Mouse (Mus musculus) A20 (cell line): ENCODE measurements around the gene Phactr2.

Experiments used
- DNase-seq: peaks from one replicate; pipeline ENCODE4 v3.0.0-alpha.2; 2011; ENCODE audit warnings: low read depth, low spot score

Gene Phactr2

DNA sequence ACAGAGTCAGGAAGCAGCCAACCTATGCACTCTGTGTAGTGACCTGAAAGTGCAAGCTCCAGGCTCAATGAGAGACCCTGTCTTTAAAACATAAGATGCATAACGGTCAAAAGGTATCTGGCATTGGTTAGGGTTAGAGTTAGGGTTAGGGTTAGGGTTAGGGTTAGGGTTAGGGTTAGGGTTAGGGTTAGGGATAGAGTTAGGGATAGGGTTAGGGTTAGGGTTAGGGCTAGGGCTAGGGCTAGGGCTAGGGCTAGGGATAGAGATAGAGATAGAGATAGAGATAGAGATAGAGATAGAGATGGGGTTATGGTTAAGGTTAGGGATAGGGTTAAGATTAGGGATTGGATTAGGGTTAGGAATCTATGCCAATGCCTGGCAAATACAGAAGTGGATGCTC, 72.2 kb downstream of the Phactr2 start:
- DNase-seq, result no peak

- DNase-seq, result no peak
These were observed 78.5 kb downstream of the Phactr2 start for GRCm38 (mm10) chr10:13395753-13396152.

DNA sequence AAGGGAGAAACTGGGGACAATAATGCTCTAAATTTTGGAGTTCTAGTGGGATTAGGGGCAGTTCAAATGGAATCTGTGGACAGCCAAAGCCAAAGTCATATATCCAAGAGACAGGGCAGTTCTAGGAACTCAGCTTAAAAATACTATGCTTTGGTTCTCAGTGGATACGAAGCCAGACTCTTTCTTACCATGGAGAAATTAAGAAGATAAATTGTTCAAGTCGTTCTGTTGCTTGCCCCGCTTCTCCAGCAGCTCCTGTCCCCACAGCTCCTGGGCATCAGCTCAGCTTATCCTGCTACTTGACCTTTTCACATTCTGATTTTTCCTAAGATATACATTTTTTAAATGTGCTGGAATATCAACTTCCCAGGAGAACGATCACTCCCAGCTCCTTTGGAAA, 80.2 kb downstream of the Phactr2 start:
- DNase-seq, result no peak

- DNase-seq, result no peak
These were observed 85.9 kb downstream of the Phactr2 start for GRCm38 (mm10) chr10:13388116-13388922.

DNA sequence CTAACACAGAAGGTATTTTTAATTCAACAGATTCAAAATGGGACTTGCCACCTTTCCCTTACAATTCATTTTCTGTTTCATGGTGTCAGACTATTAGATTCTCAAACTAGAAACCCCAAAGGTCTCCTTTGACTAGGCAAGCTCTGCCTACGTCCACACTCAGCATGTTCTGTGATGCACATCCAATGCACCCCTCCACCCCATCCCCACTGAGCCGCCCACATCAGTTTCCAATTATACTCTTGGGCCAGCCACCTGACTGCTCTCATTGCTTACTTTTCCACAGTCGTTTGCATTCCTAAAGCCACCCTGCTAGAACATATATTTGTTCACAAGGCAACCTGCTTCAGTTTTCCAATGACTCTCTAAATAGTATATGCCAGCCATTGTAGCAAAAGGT, 89.3 kb downstream of the Phactr2 start:
- no peak for DNase-seq

DNA sequence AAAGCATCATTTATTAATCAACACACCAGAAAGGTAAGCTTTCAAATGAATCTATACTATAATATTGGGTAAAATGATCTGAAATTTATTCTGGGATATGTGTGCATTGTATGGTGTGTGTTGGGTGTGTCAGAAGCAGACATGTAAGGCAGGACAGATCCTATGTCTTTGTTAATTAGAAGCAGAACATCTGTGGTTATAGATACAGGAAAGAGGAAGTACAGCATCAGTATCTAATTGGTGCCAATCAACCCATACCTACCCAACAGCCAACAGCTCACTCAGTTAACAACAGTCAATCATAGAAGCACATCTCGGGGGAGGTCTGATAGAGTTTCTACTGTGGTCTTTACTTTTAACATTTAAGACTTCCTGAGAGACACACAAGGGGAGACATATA, 96.3 kb downstream of the Phactr2 start:
- peak; percentile 7 for DNase-seq

- DNase-seq, result no peak
These were observed 97.6 kb downstream of the Phactr2 start for GRCm38 (mm10) chr10:13376428-13377260.

GRCm38 (mm10) chr10:13375820-13376219, 98.4 kb downstream of the Phactr2 start:
- DNase-seq, result no peak

- DNase-seq, result no peak
These were observed 104.4 kb downstream of the Phactr2 start for GRCm38 (mm10) chr10:13369581-13370375.

- no peak for DNase-seq
These were observed 110.0 kb downstream of the Phactr2 start for GRCm38 (mm10) chr10:13364286-13364580.

- no peak for DNase-seq
These were observed 110.5 kb downstream of the Phactr2 start for GRCm38 (mm10) chr10:13363499-13364285.

GRCm38 (mm10) chr10:13360913-13361312, 113.3 kb downstream of the Phactr2 start:
- DNase-seq, result no peak

DNA sequence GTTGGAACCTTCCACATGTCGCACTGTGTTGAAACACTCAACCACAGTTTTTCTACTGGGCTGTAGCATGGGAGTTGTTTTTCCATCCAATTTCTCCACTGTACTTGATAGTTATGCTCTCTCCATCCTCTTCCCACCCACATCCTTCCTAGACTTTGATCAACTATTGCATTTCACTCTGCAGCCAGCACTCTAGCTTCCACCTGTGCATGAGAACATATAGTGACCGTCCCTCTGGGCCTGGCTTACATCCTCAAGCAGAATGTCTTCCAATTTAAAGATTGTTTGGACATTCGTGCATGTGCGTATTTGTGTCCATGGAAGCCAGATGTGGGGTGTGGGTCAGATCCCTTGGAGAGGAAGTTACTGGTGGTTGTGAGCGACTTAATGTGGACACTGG, 114.4 kb downstream of the Phactr2 start:
- DNase-seq, result no peak

- no peak for DNase-seq
These were observed 115.5 kb downstream of the Phactr2 start for GRCm38 (mm10) chr10:13358679-13359078.

- DNase-seq, result no peak
These were observed 127.5 kb downstream of the Phactr2 start for GRCm38 (mm10) chr10:13346609-13347290.

GRCm38 (mm10) chr10:13340583-13340982, 133.6 kb downstream of the Phactr2 start:
- DNase-seq, result no peak

DNA sequence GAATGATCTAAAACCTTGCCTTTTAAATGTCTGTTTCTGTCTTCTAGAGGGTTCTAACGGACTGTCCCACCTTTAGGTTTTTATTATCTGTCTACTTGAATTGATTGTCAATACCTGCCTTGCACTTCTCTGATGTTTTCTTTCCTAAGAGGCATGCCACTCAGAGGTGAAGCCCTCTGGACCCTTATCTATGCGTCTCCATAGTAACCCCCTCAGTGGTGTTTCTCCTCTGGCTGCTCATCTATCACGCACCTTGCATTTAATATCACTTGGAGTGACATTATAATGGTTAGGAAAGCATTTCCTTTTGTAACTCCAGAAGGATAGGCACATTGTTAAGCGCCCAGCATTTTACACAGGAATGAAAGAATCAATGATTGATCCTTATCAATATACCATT, 137.2 kb downstream of the Phactr2 start:
- DNase-seq, result no peak

GRCm38 (mm10) chr10:13335814-13336213, 138.4 kb downstream of the Phactr2 start:
- no peak for DNase-seq

- no peak for DNase-seq
These were observed 138.9 kb downstream of the Phactr2 start for GRCm38 (mm10) chr10:13335347-13335746.

DNA sequence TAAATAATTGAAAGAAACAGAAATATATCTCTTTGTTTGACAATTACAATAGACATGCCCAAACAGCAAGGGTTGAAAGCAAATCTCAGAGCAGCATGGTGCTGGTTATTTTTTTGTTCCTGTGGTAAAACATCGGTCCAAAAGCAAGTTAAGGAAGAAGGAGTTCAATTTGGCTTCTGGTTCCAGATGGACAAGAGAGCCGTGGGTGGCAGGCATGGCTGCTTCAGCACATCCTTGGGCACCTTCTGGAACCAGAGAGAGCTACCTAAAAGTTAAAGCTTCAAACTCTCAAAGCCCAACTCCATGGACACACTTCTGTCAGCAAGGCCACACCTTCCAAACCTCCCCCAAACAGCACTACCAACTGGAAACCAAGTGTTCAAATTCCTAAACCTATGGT, 140.4 kb downstream of the Phactr2 start:
- DNase-seq, result no peak

- DNase-seq, result no peak
These were observed 141.2 kb downstream of the Phactr2 start for GRCm38 (mm10) chr10:13332985-13333384.
